Mouse (Mus musculus) liver, embryonic 16.5 days (tissue): ENCODE results near the gene Togaram1. TPM values are rescaled to one million over a fixed set of nuclear protein-coding genes. Genes with fewer than 3 reads are reported as not detected.

Experiments
- ATAC-seq: fragments of 200-750 bp; cut with Nextera tagmentation; 2 replicates; pipeline ENCODE4 v1.8.0; 2017; ENCODE audit warnings: low read depth, mild to moderate bottlenecking, moderate number of reproducible peaks, moderate library complexity
- H3K27ac ChIP-seq: fragments of 300-500 bp; sonication (generic); 2 replicates; pipeline ENCODE4 v1.5.1; 2014; ENCODE audit warnings: mild to moderate bottlenecking, low read length
- H3K27me3 ChIP-seq: fragments of 300-500 bp; sonication (generic); 2 replicates; pipeline ENCODE4 v1.6.1; 2014; ENCODE audit warnings: low read depth, low read length, mixed read lengths; ENCODE audit not compliant: control insufficient read depth, insufficient read depth
- H3K36me3 ChIP-seq: fragments of 300-500 bp; sonication (generic); 2 replicates; pipeline ENCODE4 v1.6.1; 2014; ENCODE audit warnings: mild to moderate bottlenecking; ENCODE audit not compliant: control insufficient read depth, insufficient read depth
- H3K4me1 ChIP-seq: fragments of 300-500 bp; sonication (generic); 2 replicates; pipeline ENCODE4 v1.6.1; 2014; ENCODE audit warnings: low read depth, low read length, mixed read lengths; ENCODE audit not compliant: control insufficient read depth
- H3K4me2 ChIP-seq: fragments of 300-500 bp; sonication (generic); 2 replicates; pipeline ENCODE4 v1.6.1; 2014; ENCODE audit warnings: low read depth, low read length, mixed read lengths
- H3K4me3 ChIP-seq: fragments of 300-500 bp; sonication (generic); 2 replicates; pipeline ENCODE4 v1.5.1; 2014; ENCODE audit warnings: low read depth, mild to moderate bottlenecking, low read length
- H3K9ac ChIP-seq: fragments of 300-500 bp; sonication (generic); 2 replicates; pipeline ENCODE4 v1.6.1; 2014; ENCODE audit warnings: low read depth, low read length
- H3K9me3 ChIP-seq: fragments of 300-500 bp; sonication (generic); replicated peaks from 2 replicates; pipeline ENCODE4 v1.6.1; 2016; ENCODE audit warnings: low read length; ENCODE audit not compliant: control insufficient read depth
- WGBS: fragments of 180-500 bp; shearing (Covaris S2); extraction: QIAGEN DNeasy Blood & Tissue Kit; methylation state at CpG from one replicate; pipeline ENCODE4 v1.1.7; 2014; ENCODE audit not compliant: insufficient replicate concordance; 5-methylcytosine and 5-hydroxymethylcytosine counted together
- polyA plus RNA-seq: library from polyadenylated mRNA; unstranded; fragments of >200 nt; fragmentation: Nextera tagmentation; extraction: Ambion mirVana; gene quantifications from 2 replicates; pipeline ENCODE4 v1.2.1, GENCODE M21; 2015

Gene Togaram1
- polyA plus RNA-seq, result 5.9 TPM in 2 replicates

- peak; percentile 99 for ATAC-seq
- Histone ChIP-seq H3K9ac (peak within 1 kb of the TSS; percentile 91), H3K9me3 (no peaks in the 10 kb centered on the region), H3K27me3 (no peaks in the 10 kb centered on the region), H3K4me1 (peaks cover 17% of the 10 kb centered on the region), H3K4me2 (peak within 1 kb of the TSS; percentile 91), H3K4me3 (peak within 1 kb of the TSS; percentile 96), H3K27ac (peak within 1 kb of the TSS; percentile 71), H3K36me3 (no peaks in the 10 kb centered on the region)
- under 1% methylated on average over 45 of the region's 45 CpGs for WGBS
Measured at GRCm38 (mm10) chr12:64965124-64966026, at the start of gene Togaram1, which contains the start of gene Klhl28. TSS of gene Togaram1 (plus strand) at chr12:64965804. TSS of gene Klhl28 (minus strand) at chr12:64965534.

GRCm38 (mm10) chr12:64916735-64917134, 48.9 kb upstream of the Togaram1 start:
- no peak for ATAC-seq
- Histone ChIP-seq H3K4me3 (no peak overlapping the region), H3K9ac (no peak overlapping the region), H3K9me3 (no peaks in the 10 kb centered on the region), H3K36me3 (no peaks in the 10 kb centered on the region), H3K4me1 (peaks cover 5% of the 10 kb centered on the region), H3K27ac (no peak overlapping the region), H3K4me2 (no peak overlapping the region), H3K27me3 (peaks cover 2% of the 10 kb centered on the region; the same call in 1 of the 2 replicates)

- no peak within 1 kb of the TSS for H3K27ac ChIP-seq
- peaks cover 2% of the 10 kb centered on the region; the same call in 1 of the 2 replicates for H3K27me3 ChIP-seq
- WGBS, result under 1% methylated on average over 68 of the region's 93 CpGs
Measured at GRCm38 (mm10) chr12:64917578-64918471, 47.8 kb upstream of the Togaram1 start, which contains the start of gene Gm527. TSS of gene Gm527 (plus strand) at chr12:64917906.

DNA sequence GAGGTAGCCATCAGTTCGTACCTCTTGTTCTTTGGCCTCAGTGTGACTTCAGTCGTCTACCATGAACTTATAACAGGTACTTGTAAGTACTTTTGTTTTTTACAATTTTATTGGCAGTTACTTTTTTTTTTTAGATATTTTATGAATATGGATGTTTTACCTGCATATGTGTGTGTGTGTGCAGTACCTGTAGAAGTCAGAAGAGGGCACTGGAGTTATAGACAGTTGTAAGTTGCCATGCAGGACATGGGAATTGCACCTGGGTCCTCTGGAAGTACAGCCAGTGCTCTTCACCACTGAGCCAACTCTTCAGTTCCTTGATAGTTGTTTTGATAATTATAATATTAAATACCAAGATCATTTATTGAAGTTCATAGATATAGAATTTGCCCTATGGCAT, 28.1 kb upstream of the Togaram1 start:
- Histone ChIP-seq H3K36me3 (no peaks in the 10 kb centered on the region), H3K9ac (no peak overlapping the region), H3K4me1 (no peaks in the 10 kb centered on the region), H3K4me3 (no peak overlapping the region), H3K27me3 (no peaks in the 10 kb centered on the region), H3K4me2 (no peak overlapping the region), H3K9me3 (no peaks in the 10 kb centered on the region), H3K27ac (no peak overlapping the region)
- WGBS, result 66% methylated on average over 2 of the region's 2 CpGs
- no peak for ATAC-seq

More at GRCm38 (mm10) chr12:64917578-64918471, 47.8 kb upstream of the Togaram1 start, which contains the start of gene Gm527:
- peak; percentile 100 for ATAC-seq
- Histone ChIP-seq H3K4me1 (peaks cover 5% of the 10 kb centered on the region), H3K9me3 (no peaks in the 10 kb centered on the region), H3K36me3 (no peaks in the 10 kb centered on the region), H3K4me3 (peak within 1 kb of the TSS; percentile 81), H3K4me2 (peak within 1 kb of the TSS; percentile 97), H3K9ac (peak within 1 kb of the TSS; percentile 72)

DNA sequence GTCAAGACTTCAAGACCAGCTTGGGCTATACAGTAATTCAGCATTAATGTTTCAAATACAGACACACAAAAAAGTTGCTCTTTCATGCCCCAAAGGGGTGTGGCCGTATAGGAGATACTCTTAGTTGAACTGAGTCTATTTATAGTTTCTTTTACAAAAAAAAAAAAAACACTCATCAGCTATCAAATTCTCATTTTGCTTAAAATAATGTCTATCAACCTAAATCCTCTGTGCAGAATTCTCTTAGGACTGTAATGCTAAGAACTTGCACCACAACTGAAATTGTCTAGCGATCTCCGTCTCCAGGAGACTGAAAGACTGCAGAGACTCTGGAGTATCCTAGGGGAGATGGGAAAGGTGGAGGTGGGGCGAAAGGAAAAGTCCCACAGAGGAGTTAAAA, 1.0 kb upstream of the Togaram1 start:
- no peak for ATAC-seq
- Histone ChIP-seq H3K27ac (peak overlapping the region; percentile 71; the same call in 1 of the 2 replicates), H3K4me3 (peak overlapping the region; percentile 96), H3K9ac (peak overlapping the region; percentile 73), H3K36me3 (no peaks in the 10 kb centered on the region), H3K27me3 (no peaks in the 10 kb centered on the region), H3K4me1 (peaks cover 17% of the 10 kb centered on the region), H3K9me3 (no peaks in the 10 kb centered on the region), H3K4me2 (peak overlapping the region; percentile 79)
- WGBS, result 9% methylated on average over 4 of the region's 4 CpGs

GRCm38 (mm10) chr12:64966101-64966631, 562 bp downstream of the Togaram1 start:
- Histone ChIP-seq H3K4me2 (peak overlapping the region; percentile 91), H3K36me3 (no peaks in the 10 kb centered on the region), H3K27me3 (no peaks in the 10 kb centered on the region), H3K4me3 (peak overlapping the region; percentile 96), H3K4me1 (peaks cover 17% of the 10 kb centered on the region), H3K27ac (peak overlapping the region; percentile 69), H3K9ac (peak overlapping the region; percentile 91), H3K9me3 (no peaks in the 10 kb centered on the region)
- peak; percentile 1 for ATAC-seq
- under 1% methylated on average over 44 of the region's 44 CpGs for WGBS

GRCm38 (mm10) chr12:64966652-64967435, 1.2 kb downstream of the Togaram1 start:
- no peak for ATAC-seq
- peak overlapping the region; percentile 69 for H3K27ac ChIP-seq
- no peaks in the 10 kb centered on the region for H3K36me3 ChIP-seq
- H3K27me3 ChIP-seq, result no peaks in the 10 kb centered on the region
- peaks cover 17% of the 10 kb centered on the region for H3K4me1 ChIP-seq
- peak overlapping the region; percentile 91 for H3K9ac ChIP-seq
- H3K4me3 ChIP-seq, result peak overlapping the region; percentile 96
- H3K4me2 ChIP-seq, result peak overlapping the region; percentile 91
- 2% methylated on average over 19 of the region's 19 CpGs for WGBS
- no peaks in the 10 kb centered on the region for H3K9me3 ChIP-seq

GRCm38 (mm10) chr12:64967470-64967869, 1.9 kb downstream of the Togaram1 start:
- 1% methylated on average over 9 of the region's 9 CpGs for WGBS
- Histone ChIP-seq H3K4me2 (peak overlapping the region; percentile 91), H3K9ac (peak overlapping the region; percentile 91), H3K27me3 (no peaks in the 10 kb centered on the region), H3K4me3 (peak overlapping the region; percentile 96), H3K27ac (peak overlapping the region; percentile 69; the same call in 1 of the 2 replicates), H3K9me3 (no peaks in the 10 kb centered on the region), H3K36me3 (no peaks in the 10 kb centered on the region), H3K4me1 (peaks cover 20% of the 10 kb centered on the region)
- ATAC-seq, result no peak
